Mouse (Mus musculus) B cell, adult 62 days (primary cell): ENCODE data around the gene Mtfmt. TPM values are rescaled to one million over a fixed set of nuclear protein-coding genes. Genes with fewer than 3 reads are reported as not detected.

Source experiments
- total RNA-seq: library from RNA; stranded (reverse); gene quantifications from 4 replicates; pipeline ENCODE4 v1.2.4, GENCODE M21; 2023

The Mtfmt gene
- 19.5 to 21.8 TPM (median 21.1 TPM) in 4 replicates for total RNA-seq

GRCm38 (mm10) chr9:65435671-65436301, at the start of gene Mtfmt:
Mtfmt (plus strand) TSS chr9:65435782.

GRCm38 (mm10) chr9:65391613-65391964, 44.0 kb upstream of the Mtfmt start, which contains the start of gene Kbtbd13:
Kbtbd13 (minus strand) TSS chr9:65391652.

GRCm38 (mm10) chr9:65398279-65398678, 37.3 kb upstream of the Mtfmt start, which contains the start of gene Rasl12:
Rasl12 (plus strand) TSS chr9:65398506.

GRCm38 (mm10) chr9:65422760-65423501, 12.7 kb upstream of the Mtfmt start, which contains the start of gene Slc51b:
Slc51b (minus strand) TSS chr9:65422955.

GRCm38 (mm10) chr9:65460732-65461442, 25.3 kb downstream of the Mtfmt start, which contains the start of gene Spg21:
Spg21 (plus strand) TSS chr9:65460947.

Other genes starting within 250 kb of the Mtfmt start
- 5.0 to 5.8 TPM (median 5.4 TPM) in 4 replicates for gene Parp16, start 240.4 kb upstream of the Mtfmt start, total RNA-seq
- gene Cilp, start 170.6 kb upstream of the Mtfmt start, total RNA-seq: not detected in 4 replicates
- 33.0 to 40.6 TPM (median 36.2 TPM) in 4 replicates for gene Clpx, start 141.5 kb upstream of the Mtfmt start, total RNA-seq
- 19.6 to 21.9 TPM (median 21.1 TPM) in 4 replicates for gene Pdcd7, start 89.7 kb upstream of the Mtfmt start, total RNA-seq
- 0.81 to 1.6 TPM (median 1.3 TPM) in 3 of 4 replicates, not detected in the other for gene Ubap1l, start 74.7 kb upstream of the Mtfmt start, total RNA-seq
- gene Kbtbd13, start 44.1 kb upstream of the Mtfmt start, total RNA-seq: not detected in 4 replicates
- 0.23 TPM in 1 of 4 replicates, not detected in the others for gene Rasl12, start 37.3 kb upstream of the Mtfmt start, total RNA-seq
- gene Slc51b, start 12.8 kb upstream of the Mtfmt start, total RNA-seq: not detected in 4 replicates
- 56.7 to 67.0 TPM (median 61.1 TPM) in 4 replicates for gene Spg21, start 25.2 kb downstream of the Mtfmt start, total RNA-seq
- 0.66 TPM in 1 of 4 replicates, not detected in the others for gene Ankdd1a, start 84.4 kb downstream of the Mtfmt start, total RNA-seq
- 196 to 216 TPM (median 203 TPM) in 4 replicates for gene Plekho2, start 144.3 kb downstream of the Mtfmt start, total RNA-seq
- gene Pif1, start 151.4 kb downstream of the Mtfmt start, total RNA-seq: 0.23 to 0.88 TPM (median 0.32 TPM) in 4 replicates
- 0.42 to 1.1 TPM in 2 of 4 replicates, not detected in the others for gene Rbpms2, start 193.9 kb downstream of the Mtfmt start, total RNA-seq
- 23.9 to 31.3 TPM (median 30.7 TPM) in 4 replicates for gene Oaz2, start 232.2 kb downstream of the Mtfmt start, total RNA-seq